Mouse (Mus musculus): Measurements from ENCODE around the gene Anks6.
"Not testable (repeated sequence)": the region's sequence is repeated elsewhere in the genome, so short reads cannot be mapped to it uniquely, and the experiment has no call there.

DNA sequence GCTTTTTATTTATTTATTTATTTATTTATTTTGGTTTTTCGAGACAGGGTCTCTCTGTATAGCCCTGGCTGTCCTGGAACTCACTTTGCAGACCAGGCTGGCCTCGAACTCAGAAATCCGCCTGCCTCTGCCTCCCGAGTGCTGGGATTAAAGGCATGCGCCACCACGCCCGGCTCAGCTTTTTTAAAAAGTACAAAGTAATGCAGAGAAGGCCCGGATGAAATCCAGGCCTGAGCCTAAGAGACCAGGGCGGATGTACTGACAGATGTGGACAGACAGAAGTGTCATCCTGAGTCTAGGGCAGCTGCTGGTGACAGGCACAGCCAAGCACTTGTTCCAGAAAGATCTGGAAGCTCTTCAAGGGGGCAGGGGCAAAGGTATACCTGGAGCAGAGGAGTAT, 2.1 kb downstream of the Anks6 start:
- not testable (repeated sequence) for TF ChIP-seq TAL1, GATA1 (IDR thresholded peaks at IDR 0.05; ENCODE audit: low read length)

Measured in erythroblast, embryonic 14.5 days (primary cell).